ENCODE assay signal across 30 mouse cellular contexts in the genomic region with DNA sequence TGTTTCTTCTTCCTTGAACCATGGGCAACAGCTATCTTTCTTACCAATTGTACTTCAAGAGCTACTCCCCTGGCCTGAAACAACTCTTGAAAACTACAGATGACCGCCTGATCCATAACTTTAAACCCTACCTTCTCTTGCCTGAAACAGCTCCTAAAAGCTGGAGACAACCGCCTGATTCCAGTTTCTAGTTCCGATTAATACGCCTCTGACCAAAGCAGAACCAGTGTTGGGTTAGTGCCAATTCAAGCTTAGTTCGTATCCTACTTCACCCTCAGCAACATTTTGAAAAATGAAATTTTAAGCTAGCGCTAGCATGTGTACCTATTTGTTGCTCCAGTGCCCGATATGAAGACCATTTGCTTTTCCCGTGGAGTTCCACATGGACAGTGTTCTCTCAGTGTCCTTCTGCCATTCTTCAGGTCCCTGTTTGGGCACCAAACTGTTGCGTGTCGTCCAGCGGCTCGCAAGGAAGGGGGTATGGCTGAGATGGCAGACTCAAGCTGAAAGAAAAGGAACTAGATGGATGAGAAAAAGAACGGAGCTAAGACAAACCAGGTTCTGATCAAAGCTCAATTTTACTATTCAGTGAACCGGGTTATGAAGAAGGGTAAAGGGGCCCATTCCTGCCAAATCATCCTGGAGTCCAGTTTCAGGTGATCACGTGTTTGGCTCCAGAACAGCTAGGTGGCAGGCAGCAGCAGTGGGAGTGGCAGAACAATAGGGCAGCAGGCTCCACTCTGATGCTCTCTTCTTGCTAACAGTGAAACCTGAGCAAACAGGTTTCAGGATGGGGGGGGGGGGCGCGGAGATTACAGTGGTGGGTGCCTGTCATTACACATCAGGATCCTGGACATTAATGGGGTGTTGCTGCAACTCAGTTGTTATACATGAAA. TPM values are rescaled to one million over a fixed set of nuclear protein-coding genes. Genes with fewer than 3 reads are reported as not detected.
DNase-seq lines count a peak whose midpoint lies in the region; ATAC-seq and TF ChIP-seq lines count a peak whose summit lies in the region.
"Had no signal": no experiment of that assay in that cellular context is flagged by ENCODE, and none has a peak within 500 bp of the region (broad histone marks: within the 10 kb centered on the region; RNA-seq: fewer than 3 reads in every experiment).

No protein-coding gene starts in this region.

- no peak overlapping the region for H3K9ac ChIP-seq in kidney, embryonic 16.5 days (replicated peaks; ENCODE audit: low read length)
- H3K9ac ChIP-seq in forebrain, embryonic 12.5 days, result no peak overlapping the region
- H3K9ac ChIP-seq: hindbrain, embryonic 14.5 days; liver, postnatal 0 days; midbrain, embryonic 15.5 days; neural tube, embryonic 12.5 days had no signal

- H3K27me3 ChIP-seq in kidney, embryonic 16.5 days (ENCODE audit: insufficient read depth, low read length), result no peaks in the 10 kb centered on the region
- no peaks in the 10 kb centered on the region for H3K27me3 ChIP-seq in forebrain, embryonic 12.5 days
- H3K27me3 ChIP-seq: midbrain, embryonic 15.5 days; neural tube, embryonic 12.5 days had no signal

- H3K27ac ChIP-seq in kidney, embryonic 16.5 days (ENCODE audit: low read length), result peak overlapping the region; percentile 75
- H3K27ac ChIP-seq in forebrain, embryonic 12.5 days, result no peak overlapping the region
- no peak overlapping the region for H3K27ac ChIP-seq in left cerebral cortex, adult 2 months
- H3K27ac ChIP-seq: gastrocnemius, adult 2 months; hindbrain, embryonic 14.5 days; limb, embryonic 10.5 days; macrophage; midbrain, embryonic 15.5 days; neural tube, embryonic 12.5 days had no signal

- no peak overlapping the region for H3K4me2 ChIP-seq in kidney, embryonic 16.5 days (replicated peaks; ENCODE audit: low read depth, low read length)
- H3K4me2 ChIP-seq in forebrain, embryonic 12.5 days, result no peak overlapping the region
- H3K4me2 ChIP-seq: hindbrain, embryonic 14.5 days; midbrain, embryonic 15.5 days; neural tube, embryonic 12.5 days had no signal

- ATAC-seq in kidney, embryonic 16.5 days (ENCODE audit: low FRiP score, low TSS enrichment), result peak; percentile 35; the same call in 1 of the 2 replicates
- no peak for ATAC-seq in forebrain, embryonic 12.5 days (ENCODE audit: low FRiP score)
- ATAC-seq: liver, postnatal 0 days; lung, postnatal 0 days; midbrain, embryonic 15.5 days had no signal

- TF ChIP-seq CTCF in left cerebral cortex, adult 2 months (IDR thresholded peaks at IDR 0.05), result no peak

- intact Hi-C loops in left cerebral cortex, adult 2 months (cut with DNase I), result no loop called here

- H3K36me3 ChIP-seq in kidney, embryonic 16.5 days (ENCODE audit: insufficient read depth, low read length), result no peaks in the 10 kb centered on the region
- no peaks in the 10 kb centered on the region for H3K36me3 ChIP-seq in forebrain, embryonic 12.5 days (replicated peaks)
- H3K36me3 ChIP-seq: limb, embryonic 10.5 days; midbrain, embryonic 15.5 days; neural tube, embryonic 12.5 days had no signal

- no peaks in the 10 kb centered on the region for H3K9me3 ChIP-seq in kidney, embryonic 16.5 days (ENCODE audit: low read length)
- no peaks in the 10 kb centered on the region for H3K9me3 ChIP-seq in forebrain, embryonic 12.5 days
- H3K9me3 ChIP-seq: limb, embryonic 10.5 days; midbrain, embryonic 15.5 days; neural tube, embryonic 12.5 days had no signal

- peak; percentile 12 for DNase-seq in ovary, postnatal 36 days (ENCODE audit: low spot score)
- no peak for DNase-seq in ovary, postnatal 10 days (ENCODE audit: low spot score)
- DNase-seq in kidney, adult 18-20 months, result peak; percentile 77
- peak; percentile 34 to 63 for DNase-seq in kidney, postnatal 4 days
- no peak for DNase-seq in layer of hippocampus, adult 11-12 months (ENCODE audit: low spot score)
- no peak for DNase-seq in left cerebral cortex, adult 2 months (ENCODE audit: extremely low spot score in 1 of 2, low spot score in 2 of 2)
- DNase-seq: adrenal gland, postnatal 14 days; cerebellum, adult 2 months; cerebellum, postnatal 36 days; gastrocnemius, adult 2 months; layer of hippocampus, adult 9-11 months; liver; liver, postnatal 0 days had no signal

- WGBS in kidney, embryonic 16.5 days, result 68% methylated on average over 16 of the region's 17 CpGs
- 90% methylated on average over 17 of the region's 17 CpGs for WGBS in forebrain, embryonic 12.5 days

- H3K4me1 ChIP-seq in kidney, embryonic 16.5 days (ENCODE audit: insufficient read depth, low read length), result peaks cover 8% of the 10 kb centered on the region; the same call in 1 of the 2 replicates
- H3K4me1 ChIP-seq in forebrain, embryonic 12.5 days, result no peaks in the 10 kb centered on the region
- H3K4me1 ChIP-seq: midbrain, embryonic 15.5 days; neural tube, embryonic 12.5 days had no signal

- H3K4me3 ChIP-seq in kidney, embryonic 16.5 days (ENCODE audit: low read length), result no peak overlapping the region
- no peak overlapping the region for H3K4me3 ChIP-seq in forebrain, embryonic 12.5 days (replicated peaks)
- no peak overlapping the region for H3K4me3 ChIP-seq in left cerebral cortex, adult 2 months
- H3K4me3 ChIP-seq: gastrocnemius, adult 2 months; limb, embryonic 10.5 days; midbrain, embryonic 15.5 days; neural tube, embryonic 12.5 days had no signal

RNA-seq across cellular contexts. Expression of gene 1600015I10Rik, which starts 26.9 kb away (rescaled TPM):
- polyA plus RNA-seq in kidney, embryonic 16.5 days (2015; fragmentation: Nextera tagmentation; extraction: Ambion mirVana), result not detected in 2 replicates
- not detected in 2 replicates for polyA plus RNA-seq in forebrain, embryonic 12.5 days (2016; fragmentation: Nextera tagmentation; extraction: Ambion mirVana)
- not detected for total RNA-seq in left cerebral cortex, adult 2 months (2021)
- total RNA-seq: adrenal gland, postnatal 14 days; gastrocnemius, adult 2 months; granulocyte monocyte progenitor cell, adult 5-6 weeks; heart, postnatal 25 days; left cerebral cortex, adult 18-20 months had no signal
- polyA plus RNA-seq: C2C12; cerebellum, adult 2 months; forebrain, embryonic 11.5 days; hindbrain, embryonic 14.5 days; intestine, embryonic 14.5 days; limb, embryonic 10.5 days; liver, postnatal 0 days; lung, postnatal 0 days; macrophage; midbrain, embryonic 15.5 days; neural tube, embryonic 12.5 days; spleen, adult 2 months; testis, adult 2 months had no signal

RNA-seq across cellular contexts. Expression of gene Aoc1, which starts 30.1 kb away (rescaled TPM):
- polyA plus RNA-seq in kidney, embryonic 16.5 days (2015; fragmentation: Nextera tagmentation; extraction: Ambion mirVana), result 4.7 and 6.0 TPM in 2 replicates
- polyA plus RNA-seq in forebrain, embryonic 12.5 days (2016; fragmentation: Nextera tagmentation; extraction: Ambion mirVana), result not detected in 2 replicates
- not detected for total RNA-seq in left cerebral cortex, adult 2 months (2021)
- total RNA-seq: adrenal gland, postnatal 14 days; gastrocnemius, adult 2 months; heart, postnatal 25 days; left cerebral cortex, adult 18-20 months had no signal
- polyA plus RNA-seq: C2C12; forebrain, embryonic 11.5 days; heart, embryonic 14.5 days; hindbrain, embryonic 14.5 days; limb, embryonic 10.5 days; macrophage; midbrain, embryonic 15.5 days had no signal

Comparison
In these comparisons a context has a peak if more than half of its experiments do, and no peak if none do; other contexts are left out.
1. DNase-seq: peak in ovary, postnatal 36 days (single experiment), kidney, adult 18-20 months (single experiment) and kidney, postnatal 4 days (2 of 2); none in ovary, postnatal 10 days (single experiment), layer of hippocampus, adult 11-12 months (single experiment) and left cerebral cortex, adult 2 months (0 of 2).